Mouse (Mus musculus) liver, embryonic 11.5 days (tissue): Measurements from ENCODE around the gene Pcgf2. TPM values are rescaled to one million over a fixed set of nuclear protein-coding genes. Genes with fewer than 3 reads are reported as not detected.

Experiments used
- ATAC-seq: fragments of 200-750 bp; cut with Nextera tagmentation; replicated peaks from 2 replicates; pipeline ENCODE4 v1.8.0; 2017; ENCODE audit warnings: moderate number of reproducible peaks, mild to moderate bottlenecking, moderate TSS enrichment, moderate library complexity; ENCODE audit not compliant: low FRiP score
- DNase-seq: peaks from one replicate; pipeline ENCODE4 v3.0.0-alpha.2; 2017; ENCODE audit warnings: low spot score
- H3K27ac ChIP-seq: fragments of 300-500 bp; sonication (generic); 2 replicates; pipeline ENCODE4 v1.5.1; 2014; ENCODE audit warnings: mild to moderate bottlenecking, low read depth, low read length, control low read depth
- H3K27me3 ChIP-seq: fragments of 300-500 bp; sonication (generic); replicated peaks from 2 replicates; pipeline ENCODE4 v1.6.1; 2014; ENCODE audit warnings: low read length, mixed read lengths; ENCODE audit not compliant: control insufficient read depth, insufficient read depth
- H3K36me3 ChIP-seq: fragments of 300-500 bp; sonication (generic); 2 replicates; pipeline ENCODE4 v1.6.1; 2014; ENCODE audit warnings: mild to moderate bottlenecking, low read length, moderate library complexity, mixed read lengths; ENCODE audit not compliant: control insufficient read depth, insufficient read depth
- H3K4me1 ChIP-seq: fragments of 300-500 bp; sonication (generic); replicated peaks from 2 replicates; pipeline ENCODE4 v1.6.1; 2014; ENCODE audit warnings: low read length, mixed read lengths; ENCODE audit not compliant: control insufficient read depth, insufficient read depth
- H3K4me2 ChIP-seq: fragments of 300-500 bp; sonication (generic); 2 replicates; pipeline ENCODE4 v1.6.1; 2014; ENCODE audit warnings: mild to moderate bottlenecking, control low read depth, moderate library complexity
- H3K4me3 ChIP-seq: fragments of 300-500 bp; sonication (generic); 2 replicates; pipeline ENCODE4 v1.5.1; 2014; ENCODE audit warnings: low read depth, low read length, control low read depth
- H3K9ac ChIP-seq: fragments of 300-500 bp; sonication (generic); 2 replicates; pipeline ENCODE4 v1.6.1; 2014; ENCODE audit warnings: low read depth, low read length, control low read depth
- H3K9me3 ChIP-seq: fragments of 300-500 bp; sonication (generic); 2 replicates; pipeline ENCODE4 v1.6.1; 2016; ENCODE audit warnings: low read length, inconsistent platforms, mixed read lengths; ENCODE audit not compliant: control insufficient read depth
- WGBS: fragments of 180-500 bp; shearing (Covaris S2); extraction: QIAGEN DNeasy Blood & Tissue Kit; methylation state at CpG from one replicate; pipeline ENCODE4 v1.1.7; 2014; 5-methylcytosine and 5-hydroxymethylcytosine counted together
- polyA plus RNA-seq: library from polyadenylated mRNA; unstranded; fragments of >200 nt; fragmentation: Nextera tagmentation; extraction: Ambion mirVana; gene quantifications from 2 replicates; pipeline ENCODE4 v1.2.1, GENCODE M21; 2014

Gene Pcgf2
- polyA plus RNA-seq, 1 experiment from 2014 or later = 13.2 TPM

DNA sequence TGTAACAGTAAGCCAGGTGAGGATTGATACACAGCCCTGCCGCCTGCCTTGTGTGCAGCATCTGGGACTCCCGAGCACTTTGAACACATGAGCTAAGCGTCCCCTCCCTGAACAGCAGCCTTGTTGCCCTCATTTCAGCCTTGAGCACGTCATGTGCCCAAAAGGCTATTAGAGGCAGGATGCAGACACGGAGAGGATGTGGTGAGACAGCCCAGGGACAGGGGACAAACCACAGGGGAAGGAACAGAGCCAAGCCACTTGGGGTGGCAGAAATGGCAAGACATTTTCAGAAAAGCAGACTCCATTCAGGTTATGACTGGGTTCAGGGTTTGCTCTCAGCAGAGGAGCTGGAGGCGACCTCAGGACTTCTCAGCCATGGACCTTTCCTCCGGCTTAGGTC is 28.0 kb upstream of the Pcgf2 start:
- Histone ChIP-seq H3K4me2 (no peak overlapping the region), H3K27ac (0 out of 2 replicates have a peak overlapping the region, but pooled peaks have one; percentile 46), H3K9ac (no peak overlapping the region), H3K4me1 (peaks cover 6% of the 10 kb centered on the region; the same call in 1 of the 2 replicates), H3K4me3 (no peak overlapping the region), H3K27me3 (no peaks in the 10 kb centered on the region), H3K9me3 (no peaks in the 10 kb centered on the region), H3K36me3 (peaks cover 35% of the 10 kb centered on the region)
- no peak for DNase-seq
- 62% methylated on average over 7 of the region's 7 CpGs for WGBS
- ATAC-seq = no peak

DNA sequence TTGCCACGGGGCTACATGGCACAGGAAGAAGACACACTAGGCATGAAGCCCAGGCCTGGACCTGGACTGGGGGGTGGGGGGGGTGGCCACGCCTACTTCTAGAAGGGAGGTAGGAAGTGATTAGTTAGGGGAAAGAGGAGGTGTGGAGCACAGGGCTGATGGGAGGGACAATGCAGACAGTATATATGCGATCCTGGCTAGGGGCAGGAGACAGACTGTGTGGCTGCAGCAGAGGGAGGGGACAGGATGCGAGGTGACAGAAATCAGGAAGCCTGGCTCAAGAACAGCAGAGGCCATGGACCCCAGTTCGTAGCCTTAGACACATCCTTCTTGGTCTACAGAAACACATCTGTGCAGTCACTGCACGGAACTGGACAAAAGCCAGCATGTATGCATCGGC is 23.4 kb upstream of the Pcgf2 start:
- ATAC-seq = no peak
- 0 out of 2 replicates have a peak, but pooled peaks cover 2% of the 10 kb centered on the region for H3K4me1 ChIP-seq
- no peak overlapping the region for H3K4me3 ChIP-seq
- no peak overlapping the region for H3K9ac ChIP-seq
- 60% methylated on average over 7 of the region's 7 CpGs for whole genome bisulfite sequencing
- DNase-seq = no peak
- H3K9me3 ChIP-seq = no peaks in the 10 kb centered on the region; the same call in 1 of the 2 replicates
- H3K36me3 ChIP-seq = peaks cover 65% of the 10 kb centered on the region
- H3K27me3 ChIP-seq = no peaks in the 10 kb centered on the region
- H3K27ac ChIP-seq = no peak overlapping the region
- H3K4me2 ChIP-seq = no peak overlapping the region

DNA sequence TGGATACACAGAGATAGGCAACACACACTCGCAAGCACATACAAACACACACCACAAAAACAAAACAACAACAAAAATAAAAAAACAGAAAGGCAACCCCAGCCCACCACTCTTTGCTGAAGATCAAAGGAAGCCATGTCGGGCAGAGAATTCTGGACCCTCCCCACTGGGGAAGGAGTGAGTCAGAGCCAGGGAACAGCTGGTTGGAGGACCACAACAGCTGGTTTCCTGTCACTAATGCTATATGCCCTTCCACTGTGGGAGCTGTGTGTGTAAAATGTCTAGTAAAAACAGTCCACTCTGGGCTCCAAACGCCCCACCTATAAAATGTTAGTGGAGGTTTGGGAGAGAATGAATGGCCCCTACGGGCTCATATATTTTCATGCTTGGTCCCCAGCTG is 21.0 kb upstream of the Pcgf2 start:
- Histone ChIP-seq H3K27ac (no peak overlapping the region), H3K4me3 (no peak overlapping the region), H3K9me3 (no peaks in the 10 kb centered on the region; the same call in 1 of the 2 replicates), H3K4me2 (no peak overlapping the region), H3K4me1 (0 out of 2 replicates have a peak, but pooled peaks cover 2% of the 10 kb centered on the region), H3K36me3 (peaks cover 62% of the 10 kb centered on the region), H3K27me3 (no peaks in the 10 kb centered on the region), H3K9ac (no peak overlapping the region)
- DNase-seq = no peak
- no peak for ATAC-seq
- 92% methylated on average over 4 of the region's 4 CpGs for WGBS

DNA sequence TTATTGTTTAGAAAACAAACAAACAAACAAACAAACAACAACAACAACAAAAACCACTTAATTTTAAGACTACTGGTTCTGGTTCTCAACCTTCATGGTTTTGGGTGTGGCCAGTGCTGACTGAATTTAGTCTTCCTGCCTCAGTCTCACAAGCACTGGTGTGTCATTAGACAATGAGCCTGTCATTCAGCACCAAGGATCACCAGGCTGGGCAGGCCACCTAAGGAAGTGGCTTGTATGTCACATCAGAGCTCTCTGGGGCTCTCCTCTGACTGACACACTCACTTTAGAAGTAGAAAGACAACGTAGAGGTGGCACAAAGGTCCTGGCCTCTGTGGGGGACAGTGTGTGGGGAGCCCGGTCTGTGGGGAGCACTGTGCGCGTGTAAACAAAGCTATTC is 18.7 kb upstream of the Pcgf2 start:
- peaks cover 51% of the 10 kb centered on the region for H3K36me3 ChIP-seq
- 0 out of 2 replicates have a peak, but pooled peaks cover 2% of the 10 kb centered on the region for H3K4me1 ChIP-seq
- no peaks in the 10 kb centered on the region; the same call in 1 of the 2 replicates for H3K9me3 ChIP-seq
- no peak overlapping the region for H3K27ac ChIP-seq
- no peaks in the 10 kb centered on the region for H3K27me3 ChIP-seq
- no peak for ATAC-seq
- no peak for DNase-seq
- H3K4me2 ChIP-seq = no peak overlapping the region
- no peak overlapping the region for H3K9ac ChIP-seq
- H3K4me3 ChIP-seq = no peak overlapping the region
- 85% methylated on average over 4 of the region's 4 CpGs for WGBS

DNA sequence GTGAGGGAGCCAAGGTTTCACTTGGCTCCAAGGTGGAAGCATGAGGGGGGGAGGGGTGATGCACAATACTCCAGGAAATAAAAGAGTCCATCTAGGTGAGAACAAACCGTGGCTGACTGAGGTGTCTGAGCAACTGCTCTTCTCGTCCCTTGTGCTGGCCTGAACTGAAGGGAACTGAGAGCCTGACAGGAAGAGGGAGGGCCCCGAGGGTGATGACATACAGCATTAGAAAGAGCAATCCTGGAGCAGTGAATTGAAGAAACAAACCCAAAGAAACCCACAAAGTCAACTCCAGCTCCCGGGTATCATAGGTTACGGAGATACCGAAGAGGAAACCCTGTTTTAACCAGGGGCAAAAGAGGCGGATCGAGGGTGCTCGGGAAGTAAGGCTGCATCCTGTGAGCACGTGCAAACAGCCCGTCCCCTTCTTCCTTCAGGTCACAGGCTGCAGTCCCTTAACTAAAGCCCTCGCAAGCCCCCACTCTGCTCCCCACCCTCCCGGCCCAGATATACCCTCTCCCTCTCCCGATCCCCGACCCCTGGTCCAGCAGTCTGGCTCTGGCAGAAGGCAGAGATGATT is 18.1 kb upstream of the Pcgf2 start:
- 63% methylated on average over 15 of the region's 15 CpGs for WGBS
- Histone ChIP-seq H3K27ac (no peak overlapping the region), H3K27me3 (no peaks in the 10 kb centered on the region), H3K36me3 (peaks cover 49% of the 10 kb centered on the region), H3K9ac (no peak overlapping the region), H3K4me1 (0 out of 2 replicates have a peak, but pooled peaks cover 2% of the 10 kb centered on the region), H3K4me2 (no peak overlapping the region), H3K9me3 (no peaks in the 10 kb centered on the region; the same call in 1 of the 2 replicates), H3K4me3 (no peak overlapping the region)
- no peak for DNase-seq
- ATAC-seq = no peak

DNA sequence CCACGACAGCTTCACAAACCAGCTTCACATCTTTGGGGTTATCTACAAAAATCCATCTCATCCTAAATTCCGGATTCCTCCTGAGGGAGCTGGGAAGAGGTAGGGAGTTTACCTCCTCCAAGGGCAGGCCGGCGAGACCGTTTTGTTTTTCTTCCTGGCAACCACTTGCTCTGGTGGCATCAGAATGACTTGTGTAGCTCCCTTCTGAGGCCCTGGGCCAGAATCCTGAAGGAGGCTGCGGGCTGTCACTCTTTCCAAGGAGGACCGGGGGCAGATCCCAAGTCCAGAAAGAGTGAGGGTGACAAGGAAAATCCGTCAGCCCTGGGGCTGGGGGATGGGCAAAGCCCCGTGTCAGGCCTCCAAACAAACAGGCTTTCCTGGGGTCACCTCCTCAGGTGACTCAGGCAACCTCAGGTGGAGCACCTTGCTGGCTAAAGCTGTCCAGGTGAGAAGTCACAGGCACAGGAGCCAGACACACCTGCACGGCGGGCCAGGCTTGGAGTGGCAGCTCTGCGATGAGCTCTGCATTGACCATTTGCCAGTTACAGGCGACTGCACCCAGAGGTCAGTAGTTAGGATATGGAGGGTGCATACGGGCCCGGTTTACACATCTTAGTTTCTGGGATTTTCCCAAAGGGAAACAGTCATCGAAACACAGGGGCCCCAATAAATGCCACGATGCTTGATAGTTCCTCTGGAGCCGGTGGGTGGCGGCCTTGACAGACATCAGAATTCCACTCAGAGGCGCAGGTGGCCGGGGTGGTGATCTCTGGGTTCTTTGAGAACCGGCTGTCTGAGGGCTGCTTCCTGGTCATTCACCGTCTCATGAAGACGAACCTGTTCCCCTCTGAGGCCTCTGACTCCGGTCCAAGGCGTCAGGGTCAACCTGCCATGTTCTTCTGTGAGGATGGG is 17.3 kb upstream of the Pcgf2 start:
- DNase-seq (no peak), ATAC-seq (no peak)
- H3K27ac ChIP-seq = no peak overlapping the region
- peaks cover 48% of the 10 kb centered on the region for H3K36me3 ChIP-seq
- no peak overlapping the region for H3K4me3 ChIP-seq
- H3K4me1 ChIP-seq = 0 out of 2 replicates have a peak, but pooled peaks cover 2% of the 10 kb centered on the region
- no peak overlapping the region for H3K4me2 ChIP-seq
- WGBS = 80% methylated on average over 26 of the region's 26 CpGs
- no peak overlapping the region for H3K9ac ChIP-seq
- H3K27me3 ChIP-seq = no peaks in the 10 kb centered on the region
- no peaks in the 10 kb centered on the region; the same call in 1 of the 2 replicates for H3K9me3 ChIP-seq

DNA sequence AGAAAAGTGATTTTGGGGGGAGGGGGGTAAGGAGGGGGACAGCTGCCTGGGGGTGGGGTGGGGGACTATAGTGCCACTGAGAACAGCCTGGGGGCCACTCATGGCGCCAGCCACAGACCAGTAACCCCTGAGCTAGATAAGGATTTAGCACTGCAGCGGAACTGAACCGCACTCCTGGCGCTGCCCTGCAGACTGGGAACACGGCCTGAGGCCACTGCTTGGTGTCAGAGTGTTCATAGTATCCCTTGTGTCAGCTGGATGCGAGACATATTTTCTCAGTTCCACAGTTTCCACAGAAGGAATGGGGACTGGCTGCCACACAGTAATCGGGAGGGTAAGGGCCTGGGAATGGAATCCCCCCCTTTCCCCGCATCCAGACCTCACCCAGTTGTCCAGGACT is 15.7 kb upstream of the Pcgf2 start:
- H3K4me2 ChIP-seq = no peak overlapping the region
- peaks cover 38% of the 10 kb centered on the region for H3K36me3 ChIP-seq
- no peak overlapping the region for H3K27ac ChIP-seq
- WGBS = 82% methylated on average over 8 of the region's 8 CpGs
- ATAC-seq (no peak), DNase-seq (no peak)
- H3K4me3 ChIP-seq = no peak overlapping the region
- H3K9ac ChIP-seq = no peak overlapping the region
- H3K4me1 ChIP-seq = 0 out of 2 replicates have a peak, but pooled peaks cover 2% of the 10 kb centered on the region
- no peaks in the 10 kb centered on the region for H3K27me3 ChIP-seq
- H3K9me3 ChIP-seq = no peaks in the 10 kb centered on the region

DNA sequence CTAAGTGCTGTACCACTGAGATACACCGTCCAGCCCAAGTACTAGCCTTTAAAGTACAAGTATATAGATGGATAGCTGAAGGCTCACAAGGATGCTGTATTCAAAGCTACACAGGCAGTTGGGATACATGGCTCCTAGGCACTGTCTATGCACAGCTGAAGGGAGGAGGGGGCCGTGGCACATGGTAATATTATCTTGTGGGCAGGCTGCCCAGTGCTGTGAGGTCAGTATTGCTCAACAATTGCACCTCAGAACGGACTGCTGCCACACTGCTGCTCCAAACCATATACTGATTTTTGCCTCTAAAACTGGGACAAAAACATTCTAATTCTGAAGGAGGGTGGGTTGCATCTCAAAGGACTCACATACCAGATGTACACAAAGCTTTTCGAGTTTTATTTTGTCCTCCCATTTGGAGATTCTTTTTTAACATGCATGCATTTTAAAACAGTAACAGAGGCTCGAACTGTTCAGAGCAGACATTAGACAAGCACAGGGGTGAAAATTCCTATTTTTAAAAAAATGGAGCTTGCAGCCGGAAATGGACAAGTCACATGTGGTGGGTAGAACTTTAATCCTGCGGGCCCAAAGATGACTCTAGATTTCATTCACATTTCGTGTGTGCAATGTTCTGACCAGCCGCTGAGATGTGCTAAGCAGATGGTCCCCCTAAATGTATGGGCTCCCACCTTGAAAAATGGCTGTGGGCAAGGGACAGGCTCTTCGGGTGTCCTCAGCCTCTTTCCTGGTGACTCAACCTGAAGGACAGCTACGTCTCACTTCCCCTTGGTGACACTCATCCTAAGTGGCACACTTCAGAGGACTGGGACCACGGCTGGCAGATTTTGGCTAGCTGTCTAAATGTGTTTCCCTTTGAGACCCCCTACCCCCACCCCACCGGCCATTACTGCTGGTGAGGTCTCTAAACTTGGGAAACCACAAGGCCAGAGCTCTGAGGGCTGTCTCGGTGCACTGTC is 14.8 kb upstream of the Pcgf2 start:
- Histone ChIP-seq H3K4me3 (no peak overlapping the region), H3K27ac (no peak overlapping the region), H3K4me1 (0 out of 2 replicates have a peak, but pooled peaks cover 2% of the 10 kb centered on the region), H3K27me3 (no peaks in the 10 kb centered on the region), H3K4me2 (no peak overlapping the region), H3K9ac (no peak overlapping the region), H3K9me3 (no peaks in the 10 kb centered on the region), H3K36me3 (peaks cover 30% of the 10 kb centered on the region)
- 83% methylated on average over 14 of the region's 14 CpGs for WGBS
- no peak for ATAC-seq
- DNase-seq = no peak
